Mouse (Mus musculus) small intestine, adult 2 months (tissue): ENCODE data around the gene Taf6. TPM values are rescaled to one million over a fixed set of nuclear protein-coding genes. Genes with fewer than 3 reads are reported as not detected.
A peak's percentile ranks its signal among the peaks of the same experiment; 100 is the strongest.
"Not testable (repeated sequence)": the region's sequence is repeated elsewhere in the genome, so short reads cannot be mapped to it uniquely, and the experiment has no call there.

Experiments
- H3K27ac ChIP-seq: fragments of 200-500 bp; 2 replicates; pipeline ENCODE4 v1.5.1; 2012; ENCODE audit warnings: low read depth, low read length, control low read depth, inconsistent platforms; ENCODE audit not compliant: insufficient read depth
- H3K27me3 ChIP-seq: fragments of 200-500 bp; 2 replicates; pipeline ENCODE4 v1.6.1; 2012; ENCODE audit warnings: mild to moderate bottlenecking, moderate library complexity, low read length, inconsistent platforms; ENCODE audit not compliant: control insufficient read depth, insufficient read depth
- H3K36me3 ChIP-seq: fragments of 200-500 bp; 2 replicates; pipeline ENCODE4 v1.6.1; 2012; ENCODE audit warnings: mild to moderate bottlenecking, low read length, control low read depth, inconsistent platforms; ENCODE audit not compliant: control insufficient read depth, insufficient read depth
- H3K4me1 ChIP-seq: fragments of 200-500 bp; 2 replicates; pipeline ENCODE4 v1.6.1; 2012; ENCODE audit warnings: low read length, inconsistent platforms, mixed read lengths; ENCODE audit not compliant: control insufficient read depth, insufficient read depth, insufficient read length
- H3K4me3 ChIP-seq: fragments of 200-500 bp; 2 replicates; pipeline ENCODE4 v1.5.1; 2012; ENCODE audit warnings: low read depth, mild to moderate bottlenecking, control low read depth, inconsistent platforms, low read length, moderate library complexity
- CTCF ChIP-seq: fragments of 200-500 bp; IDR thresholded peaks from 2 replicates; pipeline ENCODE4 v1.5.1; 2012; ENCODE audit warnings: low read depth, mild to moderate bottlenecking, control low read depth, inconsistent platforms, low read length, moderate library complexity, mixed read lengths; ENCODE audit not compliant: insufficient replicate concordance, insufficient read length; ENCODE audit errors: extremely low read depth
- POLR2A ChIP-seq: fragments of 200-500 bp; IDR thresholded peaks from 2 replicates; pipeline ENCODE4 v1.6.1; 2012; ENCODE audit warnings: low read depth, mild to moderate bottlenecking, control low read depth, inconsistent platforms, low read length, moderate library complexity
- WGBS: fragments of 180-500 bp; shearing (Covaris S2); methylation state at CpG from one replicate; pipeline ENCODE4 v1.1.7; 2018; 5-methylcytosine and 5-hydroxymethylcytosine counted together
- polyA plus RNA-seq: library from polyadenylated mRNA; depleted of rRNA; stranded (reverse); fragments of >200 nt; gene quantifications from 2 replicates; pipeline ENCODE4 v1.2.3, GENCODE M21; 2012

The Taf6 gene
- polyA plus RNA-seq, 1 experiment, result 46.4 TPM

DNA sequence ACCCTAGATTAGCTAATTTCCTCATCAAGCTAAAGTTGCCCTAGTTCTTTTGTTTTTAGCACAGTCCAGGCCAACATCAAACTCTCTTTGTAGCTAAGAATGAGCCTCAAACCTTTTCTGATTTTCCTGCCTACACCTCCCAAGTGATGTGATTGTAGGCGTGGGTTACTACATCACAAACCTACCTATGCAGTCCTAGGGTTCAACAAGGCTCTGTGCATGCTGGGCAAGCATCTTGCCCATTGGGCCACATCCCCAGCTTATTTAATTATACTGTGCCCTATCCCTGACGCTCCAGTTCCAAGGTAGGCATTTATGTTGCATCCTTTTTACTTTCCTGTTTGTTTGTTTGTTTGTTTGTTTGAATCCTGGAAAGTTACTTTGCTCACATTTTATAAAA lies 38.4 kb upstream of the Taf6 start, which contains the start of gene Nxpe5:
Gene Nxpe5 (plus strand): TSS at position 199 of the 400 bp plus-strand sequence.
- TF ChIP-seq CTCF, result no peak
- TF ChIP-seq POLR2A, result no peak
- no peak within 1 kb of the TSS for H3K4me3 ChIP-seq
- no peaks in the 10 kb centered on the region for H3K27me3 ChIP-seq
- H3K4me1 ChIP-seq, result no peaks in the 10 kb centered on the region
- no peaks in the 10 kb centered on the region for H3K36me3 ChIP-seq
- H3K27ac ChIP-seq, result no peak within 1 kb of the TSS
- WGBS, result 48% methylated on average over 2 of the region's 2 CpGs

DNA sequence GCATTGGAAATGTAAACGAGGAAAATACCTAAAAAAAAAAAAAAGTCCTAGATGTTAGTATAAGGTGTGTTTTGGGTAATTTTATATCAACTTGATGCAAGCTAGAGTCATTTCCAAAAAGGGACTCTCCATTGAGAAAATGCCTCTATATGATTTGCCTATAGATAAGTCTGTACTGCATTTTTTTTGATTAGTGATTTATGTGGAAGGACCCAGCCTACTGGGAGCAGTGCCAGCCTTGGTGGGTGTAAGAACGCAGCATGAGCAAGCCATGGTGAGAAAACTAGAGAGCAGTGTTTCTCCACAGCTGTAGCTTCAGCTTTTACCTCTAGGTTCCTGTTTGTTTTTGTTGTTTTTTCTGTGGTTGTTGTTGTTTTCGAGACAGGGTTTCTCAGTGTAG lies 36.0 kb upstream of the Taf6 start:
- TF ChIP-seq POLR2A (no peak), CTCF (no peak)

DNA sequence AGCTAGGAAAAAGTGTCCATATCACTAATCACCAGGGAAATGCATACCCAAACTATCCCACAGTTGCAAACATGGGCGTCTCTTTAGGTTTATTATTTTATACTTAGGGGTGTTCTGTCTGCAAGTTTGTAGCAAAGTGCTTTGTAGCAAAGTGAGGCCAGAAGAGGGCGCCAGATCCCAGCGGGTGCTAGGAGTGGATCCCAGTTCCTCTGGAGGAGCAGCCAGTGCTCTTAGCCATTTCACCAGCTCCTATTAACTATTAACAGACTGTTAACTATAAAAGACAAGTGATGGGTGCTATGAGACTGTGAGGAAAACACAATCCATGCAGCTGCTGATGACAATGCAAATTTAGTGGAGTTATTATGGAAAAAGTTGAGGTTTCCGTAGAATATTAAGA lies 34.9 kb upstream of the Taf6 start:
- 16% methylated on average over 4 of the region's 4 CpGs for WGBS
- no peaks in the 10 kb centered on the region for H3K36me3 ChIP-seq
- no peaks in the 10 kb centered on the region for H3K4me1 ChIP-seq
- no peak overlapping the region for H3K27ac ChIP-seq
- TF ChIP-seq CTCF (peak; percentile 83), POLR2A (no peak)
- H3K4me3 ChIP-seq, result no peak overlapping the region
- H3K27me3 ChIP-seq, result no peaks in the 10 kb centered on the region; the same call in 1 of the 2 replicates

More for the DNA sequence above, 36.0 kb upstream of the Taf6 start:
- H3K27me3 ChIP-seq, result no peaks in the 10 kb centered on the region; the same call in 1 of the 2 replicates
- WGBS, result 43% methylated on average over 3 of the region's 3 CpGs
- H3K4me1 ChIP-seq, result no peaks in the 10 kb centered on the region
- no peaks in the 10 kb centered on the region for H3K36me3 ChIP-seq
- no peak overlapping the region for H3K4me3 ChIP-seq
- H3K27ac ChIP-seq, result no peak overlapping the region

DNA sequence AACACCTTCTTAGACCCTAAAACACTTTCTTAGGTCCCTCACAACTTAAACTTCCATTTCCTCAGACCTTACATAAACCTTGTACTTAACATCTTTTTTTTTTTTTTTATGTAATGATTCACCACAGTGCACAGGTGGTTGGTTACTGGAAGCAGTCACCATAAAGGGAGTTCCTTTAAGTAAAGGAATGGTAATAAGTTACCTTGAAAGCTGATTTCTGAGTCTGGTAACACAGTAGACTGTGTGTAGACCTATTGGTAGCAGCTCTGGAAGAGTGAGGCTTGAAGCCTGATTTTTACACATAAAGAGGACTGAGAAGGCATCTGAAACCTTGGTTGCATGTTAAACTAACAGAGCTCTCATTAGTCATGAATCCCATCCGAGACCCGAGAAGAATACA lies 32.6 kb upstream of the Taf6 start:
- TF ChIP-seq POLR2A (no peak), CTCF (no peak)

DNA sequence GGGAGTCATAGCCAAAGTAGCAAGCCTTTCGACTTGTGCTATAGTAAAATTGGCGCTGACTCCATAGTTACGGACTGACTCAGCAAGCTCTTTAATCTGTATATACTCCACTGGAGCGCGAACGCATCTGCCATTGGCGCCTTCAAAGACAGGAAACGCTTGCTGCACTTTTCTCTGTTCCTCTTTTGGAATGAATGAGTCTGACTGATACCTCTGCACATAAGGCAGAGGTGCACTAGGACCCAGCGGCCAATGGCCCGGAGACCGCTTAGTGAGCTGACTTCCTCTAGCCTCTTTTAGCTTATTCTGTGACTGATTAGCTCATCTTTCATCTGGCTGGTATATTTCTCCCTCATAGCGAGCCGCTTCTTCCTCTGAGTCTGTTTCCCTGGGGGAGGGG lies 29.4 kb upstream of the Taf6 start:
- H3K27me3 ChIP-seq, H3K36me3 ChIP-seq: not testable (repeated sequence)
- 92% methylated on average over 13 of the region's 13 CpGs for WGBS

More for the DNA sequence above, 32.6 kb upstream of the Taf6 start:
- H3K4me1 ChIP-seq, result no peaks in the 10 kb centered on the region
- H3K27me3 ChIP-seq, result no peaks in the 10 kb centered on the region; the same call in 1 of the 2 replicates
- H3K27ac ChIP-seq, result no peak overlapping the region
- no peak overlapping the region for H3K4me3 ChIP-seq
- H3K36me3 ChIP-seq, result no peaks in the 10 kb centered on the region
- 39% methylated on average over 2 of the region's 2 CpGs for WGBS

DNA sequence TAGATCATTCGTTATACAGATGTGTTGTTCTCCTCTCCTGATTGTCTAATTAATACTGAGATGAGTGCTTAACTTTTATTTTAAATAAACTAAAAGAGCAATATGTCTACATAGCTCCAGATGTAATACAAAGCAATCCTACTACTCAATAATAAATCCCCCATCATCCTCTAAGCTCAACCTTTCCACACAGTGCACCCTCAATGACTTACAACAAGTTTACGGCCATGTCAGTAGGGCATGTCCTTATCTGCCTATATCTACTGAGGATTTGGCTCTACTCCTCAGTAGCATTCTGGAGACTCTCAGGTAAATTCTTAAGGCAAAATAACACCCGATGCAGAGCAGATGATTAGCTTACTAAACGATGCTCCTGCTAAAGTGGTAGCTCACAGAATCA lies 20.6 kb upstream of the Taf6 start:
- Histone ChIP-seq H3K27ac (no peak overlapping the region), H3K4me3 (no peak overlapping the region), H3K27me3 (no peaks in the 10 kb centered on the region), H3K36me3 (no peaks in the 10 kb centered on the region), H3K4me1 (no peaks in the 10 kb centered on the region)
- TF ChIP-seq CTCF, result no peak
- no peak for TF ChIP-seq POLR2A
- WGBS, result 68% methylated on average over 4 of the region's 4 CpGs

More for the DNA sequence above, 29.4 kb upstream of the Taf6 start:
- H3K4me3 ChIP-seq, H3K4me1 ChIP-seq, H3K27ac ChIP-seq: not testable (repeated sequence)

DNA sequence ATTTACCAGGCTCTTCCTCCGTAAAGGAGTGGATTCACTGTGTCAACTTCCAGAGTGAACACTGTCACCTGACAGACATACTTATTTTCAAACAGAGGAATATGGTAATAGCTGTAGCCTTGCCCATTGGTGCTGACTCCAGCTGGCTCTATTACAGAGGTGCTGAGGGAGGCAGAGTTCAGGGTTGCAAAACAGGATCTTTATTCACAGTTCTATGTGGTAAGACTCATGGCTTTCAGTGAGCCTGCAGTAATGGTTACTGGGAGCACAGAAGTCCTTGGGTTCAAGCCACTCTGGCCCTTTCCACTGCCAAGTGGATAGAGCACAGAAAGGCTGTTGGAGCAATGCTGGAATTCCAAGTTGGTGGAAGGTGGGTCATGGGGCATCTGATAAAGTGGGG lies 20.0 kb upstream of the Taf6 start:
- no peaks in the 10 kb centered on the region for H3K27me3 ChIP-seq
- WGBS, result 68% methylated on average over 1 of the region's 1 CpGs
- H3K27ac ChIP-seq, result no peak overlapping the region
- TF ChIP-seq CTCF, result no peak
- no peak for TF ChIP-seq POLR2A
- H3K4me3 ChIP-seq, result no peak overlapping the region
- H3K4me1 ChIP-seq, result no peaks in the 10 kb centered on the region
- H3K36me3 ChIP-seq, result no peaks in the 10 kb centered on the region

DNA sequence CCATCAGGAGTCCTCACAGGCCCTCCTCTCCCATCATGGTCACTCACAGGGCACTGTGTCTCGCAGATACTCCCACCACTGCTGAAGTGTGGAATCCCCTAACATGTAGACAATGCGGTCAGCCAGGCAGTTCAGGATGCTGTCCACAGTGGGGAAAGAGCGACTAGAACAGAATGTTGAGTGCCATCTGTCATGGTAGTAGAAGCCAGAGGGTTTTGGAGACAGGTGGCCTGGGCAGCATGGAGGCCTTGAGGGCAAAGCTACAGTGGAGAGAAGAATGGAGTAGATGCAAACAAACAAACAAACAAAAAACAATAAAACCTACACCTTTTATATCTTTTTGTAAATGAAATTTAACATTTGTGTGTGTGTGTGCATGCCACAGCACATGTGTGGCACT lies 14.8 kb upstream of the Taf6 start:
- TF ChIP-seq CTCF (no peak), POLR2A (no peak)
- WGBS, result 85% methylated on average over 3 of the region's 3 CpGs

More for the DNA sequence above, 14.8 kb upstream of the Taf6 start:
- H3K27ac ChIP-seq, result no peak overlapping the region
- no peaks in the 10 kb centered on the region for H3K27me3 ChIP-seq
- H3K4me1 ChIP-seq, result no peaks in the 10 kb centered on the region
- no peak overlapping the region for H3K4me3 ChIP-seq
- no peaks in the 10 kb centered on the region for H3K36me3 ChIP-seq
